Mouse (Mus musculus) ES-Bruce4 (cell line): ENCODE data around the gene Capn3.
A peak's percentile ranks its signal among the peaks of the same experiment; 100 is the strongest.

ENCODE experiments used
- CTCF ChIP-seq: IDR thresholded peaks from one replicate; pipeline ENCODE4 v1.8.1; 2011; ENCODE audit warnings: low read depth, low read length
- EP300 ChIP-seq: IDR thresholded peaks from 2 replicates; pipeline ENCODE4 v1.6.1; 2011; ENCODE audit warnings: low read depth, low read length; ENCODE audit not compliant: insufficient read depth
- POLR2A ChIP-seq: IDR thresholded peaks from one replicate; pipeline ENCODE4 v1.8.1; 2011; ENCODE audit warnings: low read length; ENCODE audit not compliant: insufficient read depth

- peak; percentile 67 for TF ChIP-seq CTCF
- TF ChIP-seq POLR2A: no peak
- no peak for TF ChIP-seq EP300
Observed at GRCm38 (mm10) chr2:120478600-120478999, 22.8 kb downstream of the Capn3 start.
